Mouse (Mus musculus) myocyte (in vitro differentiated cells): ENCODE measurements around the gene Zwilch. TPM values are rescaled to one million over a fixed set of nuclear protein-coding genes. Genes with fewer than 3 reads are reported as not detected.
"Not testable (repeated sequence)": the region's sequence is repeated elsewhere in the genome, so short reads cannot be mapped to it uniquely, and the experiment has no call there.

Experiments
- H3K27me3 ChIP-seq: one replicate; pipeline ENCODE4 v1.6.1; 2011; ENCODE audit not compliant: control insufficient read depth, insufficient read depth, insufficient read length
- H3K36me3 ChIP-seq: one replicate; pipeline ENCODE4 v1.6.1; 2011; ENCODE audit not compliant: control insufficient read depth, insufficient read depth
- H3K4me2 ChIP-seq: one replicate; pipeline ENCODE4 v1.6.1; 2011; ENCODE audit warnings: low read depth, control low read depth
- H3K4me3 ChIP-seq: one replicate; pipeline ENCODE4 v1.5.1; 2011; ENCODE audit warnings: mild to moderate bottlenecking, control low read depth, moderate library complexity
- H3K79me2 ChIP-seq: one replicate; pipeline ENCODE4 v1.6.1; 2011; ENCODE audit not compliant: control insufficient read depth, insufficient read depth
- H3ac ChIP-seq: one replicate; pipeline ENCODE4 v1.6.1; 2011; ENCODE audit not compliant: control insufficient read depth, insufficient read length
- CEBPB ChIP-seq: IDR thresholded peaks from 2 replicates; pipeline ENCODE4 v1.6.1; 2011; ENCODE audit warnings: mild to moderate bottlenecking, moderate library complexity; ENCODE audit not compliant: poor library complexity, insufficient read depth, severe bottlenecking
- E2F4 ChIP-seq: IDR thresholded peaks from one replicate; pipeline ENCODE4 v1.6.1; 2011; ENCODE audit warnings: mild to moderate bottlenecking, control low read depth, moderate library complexity; ENCODE audit not compliant: insufficient read depth
- MAX ChIP-seq: IDR thresholded peaks from one replicate; pipeline ENCODE4 v1.6.1; 2011; ENCODE audit warnings: low read depth, mild to moderate bottlenecking, control low read depth
- MYOD1 ChIP-seq, 3 experiments: IDR thresholded peaks; one replicate each; pipeline ENCODE4 v1.6.1; 2011; ENCODE audit warnings: control low read depth in 2 of 3, low read depth in 2 of 3, mild to moderate bottlenecking in 2 of 3, moderate library complexity in 1 of 3; ENCODE audit not compliant: insufficient read length in 2 of 3, control insufficient read depth in 1 of 3
- MYOG ChIP-seq, 3 experiments: IDR thresholded peaks; one replicate each; pipeline ENCODE4 v1.6.1; 2011; ENCODE audit warnings: control low read depth in 2 of 3, low read depth in 2 of 3, mild to moderate bottlenecking in 2 of 3; ENCODE audit not compliant: insufficient read length in 2 of 3, control insufficient read depth in 1 of 3, insufficient read depth in 1 of 3
- POLR2A ChIP-seq: IDR thresholded peaks from one replicate; pipeline ENCODE4 v1.6.1; 2011; ENCODE audit warnings: low read depth, mild to moderate bottlenecking, control low read depth, moderate library complexity; ENCODE audit not compliant: insufficient read length
- POLR2AphosphoS2 ChIP-seq: IDR thresholded peaks from one replicate; pipeline ENCODE4 v1.6.1; 2011; ENCODE audit warnings: low read depth, control low read depth; ENCODE audit not compliant: insufficient read length
- REST ChIP-seq: IDR thresholded peaks from one replicate; pipeline ENCODE4 v1.6.1; 2011; ENCODE audit warnings: mild to moderate bottlenecking, control low read depth, moderate library complexity; ENCODE audit not compliant: insufficient read depth, insufficient read length
- SRF ChIP-seq: IDR thresholded peaks from one replicate; pipeline ENCODE4 v1.6.1; 2011; ENCODE audit warnings: low read depth; ENCODE audit not compliant: control insufficient read depth, insufficient read length
- TCF12 ChIP-seq: IDR thresholded peaks from one replicate; pipeline ENCODE4 v1.6.1; 2011; ENCODE audit warnings: mild to moderate bottlenecking, control low read depth; ENCODE audit not compliant: poor library complexity, insufficient read depth, severe bottlenecking
- TCF3 ChIP-seq: IDR thresholded peaks from one replicate; pipeline ENCODE4 v1.6.1; 2011; ENCODE audit warnings: low read depth, control low read depth; ENCODE audit not compliant: insufficient read length
- USF1 ChIP-seq: IDR thresholded peaks from one replicate; pipeline ENCODE4 v1.6.1; 2011; ENCODE audit warnings: low read depth, mild to moderate bottlenecking, control low read depth, moderate library complexity
- polyA plus RNA-seq: library from polyadenylated mRNA; unstranded; fragments of >200 nt; fragmentation: generic; extraction: Trizol; gene quantifications from one replicate; pipeline ENCODE4 v1.2.1, GENCODE M21; 2012; ENCODE audit warnings: missing spikeins

Gene Zwilch
- polyA plus RNA-seq, 1 experiment = 7.1 TPM

GRCm38 (mm10) chr9:64183295-64183694 is 10.4 kb upstream of the Zwilch start:
- H3K4me2 ChIP-seq, H3K4me3 ChIP-seq, H3ac ChIP-seq, H3K79me2 ChIP-seq, H3K27me3 ChIP-seq: not testable (repeated sequence)
- H3K36me3 ChIP-seq = peaks cover 43% of the 10 kb centered on the region
- peak; percentile 48 for TF ChIP-seq POLR2AphosphoS2

DNA sequence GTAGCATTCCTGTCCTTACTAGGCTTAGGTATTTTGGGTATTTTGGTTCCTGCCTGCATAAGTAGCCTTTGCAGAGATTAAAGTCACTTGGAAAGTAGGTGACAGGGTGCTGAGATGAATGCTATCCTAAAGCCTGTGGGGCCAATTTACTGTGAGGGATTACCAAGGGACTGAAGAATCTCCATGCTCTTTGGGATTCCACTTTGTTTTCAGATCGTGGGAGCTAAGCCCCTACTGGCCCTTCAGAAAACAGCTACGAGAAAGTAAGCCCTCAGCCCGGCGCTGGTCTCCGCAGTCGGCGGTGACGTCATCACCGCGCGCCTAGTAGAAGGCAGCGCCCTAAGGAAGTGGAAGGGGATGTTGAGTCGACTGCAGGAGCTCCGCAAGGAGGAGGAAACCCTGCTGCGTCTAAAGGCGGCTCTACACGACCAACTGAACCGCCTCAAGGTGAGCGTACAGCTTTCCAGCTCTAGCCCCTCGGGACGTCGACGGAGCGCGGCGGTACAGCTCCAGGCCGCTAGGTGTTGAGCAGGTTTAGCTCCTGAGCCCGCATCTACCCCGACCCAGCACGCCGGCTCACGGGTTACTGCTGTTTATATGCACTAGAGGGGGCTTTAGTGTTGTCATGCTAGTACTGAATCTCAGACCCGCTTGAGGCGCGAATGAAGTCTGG is 6.2 kb upstream of the Zwilch start, which contains the start of gene Snapc5:
TSS of gene Snapc5 (plus strand) at position 301 of the 673 bp plus-strand sequence.
- TF ChIP-seq TCF12 (no peak), TCF3 (no peak), POLR2AphosphoS2 (peak; percentile 93), POLR2A (peak; percentile 55), MYOG (IDR thresholded peaks at IDR 0.05; ENCODE audit: control insufficient read depth in 1 of 3, insufficient read depth in 1 of 3, insufficient read length in 2 of 3, low read depth in 2 of 3) (no peak), USF1 (no peak)
- no peak within 1 kb of the TSS for H3ac ChIP-seq
- H3K4me2 ChIP-seq = peak within 1 kb of the TSS; percentile 63
- H3K27me3 ChIP-seq = no peaks in the 10 kb centered on the region
- peaks cover 26% of the 10 kb centered on the region for H3K79me2 ChIP-seq
- peak within 1 kb of the TSS; percentile 27 for H3K4me3 ChIP-seq
- H3K36me3 ChIP-seq = peaks cover 70% of the 10 kb centered on the region

DNA sequence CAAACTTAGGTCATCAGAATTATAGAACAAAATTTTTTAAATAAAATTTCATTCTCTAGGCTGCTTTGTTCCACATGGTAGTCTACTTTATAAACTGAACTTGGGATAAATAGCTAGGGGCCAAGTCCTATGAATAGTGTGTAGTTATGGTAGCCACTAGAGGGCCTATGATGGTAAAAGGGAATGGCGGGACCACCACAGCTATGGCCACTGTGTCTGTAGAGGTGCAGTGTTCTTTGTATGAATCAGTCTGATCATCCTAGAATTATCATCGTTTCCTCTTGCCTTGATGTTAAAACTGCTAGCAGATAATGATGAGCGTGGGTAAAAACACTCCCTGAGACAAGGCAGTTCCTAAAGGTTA is 5.7 kb upstream of the Zwilch start:
- no peak overlapping the region for H3ac ChIP-seq
- no peaks in the 10 kb centered on the region for H3K27me3 ChIP-seq
- peaks cover 31% of the 10 kb centered on the region for H3K79me2 ChIP-seq
- H3K4me3 ChIP-seq = peak overlapping the region; percentile 27
- peak overlapping the region; percentile 63 for H3K4me2 ChIP-seq
- TF ChIP-seq MAX = no peak
- peak; percentile 35 for TF ChIP-seq POLR2AphosphoS2
- no peak for TF ChIP-seq MYOG (IDR thresholded peaks at IDR 0.05; ENCODE audit: control insufficient read depth in 1 of 3, insufficient read depth in 1 of 3, insufficient read length in 2 of 3, low read depth in 2 of 3)
- H3K36me3 ChIP-seq = peaks cover 70% of the 10 kb centered on the region

GRCm38 (mm10) chr9:64175378-64175777 is 2.5 kb upstream of the Zwilch start:
- peak overlapping the region; percentile 92 for H3K4me2 ChIP-seq
- H3K27me3 ChIP-seq = no peaks in the 10 kb centered on the region
- peak overlapping the region; percentile 99 for H3K4me3 ChIP-seq
- H3K36me3 ChIP-seq = peaks cover 49% of the 10 kb centered on the region
- H3K79me2 ChIP-seq = peaks cover 57% of the 10 kb centered on the region
- no peak for TF ChIP-seq POLR2AphosphoS2
- TF ChIP-seq MYOG (IDR thresholded peaks at IDR 0.05; ENCODE audit: control insufficient read depth in 1 of 3, insufficient read depth in 1 of 3, insufficient read length in 2 of 3, low read depth in 2 of 3) = no peak
- TF ChIP-seq MAX = no peak
- no peak for TF ChIP-seq USF1
- no peak for TF ChIP-seq CEBPB
- TF ChIP-seq POLR2A = no peak
- no peak for TF ChIP-seq TCF3
- no peak for TF ChIP-seq SRF
- no peak for TF ChIP-seq E2F4
- H3ac ChIP-seq = no peak overlapping the region

GRCm38 (mm10) chr9:64174766-64175165 is 1.9 kb upstream of the Zwilch start:
- peak overlapping the region; percentile 92 for H3K4me2 ChIP-seq
- no peak for TF ChIP-seq CEBPB
- no peak for TF ChIP-seq POLR2AphosphoS2
- TF ChIP-seq MAX = no peak
- no peak for TF ChIP-seq MYOG (IDR thresholded peaks at IDR 0.05; ENCODE audit: control insufficient read depth in 1 of 3, insufficient read depth in 1 of 3, insufficient read length in 2 of 3, low read depth in 2 of 3)
- H3K27me3 ChIP-seq = no peaks in the 10 kb centered on the region
- no peak overlapping the region for H3ac ChIP-seq
- H3K4me3 ChIP-seq = peak overlapping the region; percentile 99
- peaks cover 45% of the 10 kb centered on the region for H3K36me3 ChIP-seq
- peaks cover 57% of the 10 kb centered on the region for H3K79me2 ChIP-seq

DNA sequence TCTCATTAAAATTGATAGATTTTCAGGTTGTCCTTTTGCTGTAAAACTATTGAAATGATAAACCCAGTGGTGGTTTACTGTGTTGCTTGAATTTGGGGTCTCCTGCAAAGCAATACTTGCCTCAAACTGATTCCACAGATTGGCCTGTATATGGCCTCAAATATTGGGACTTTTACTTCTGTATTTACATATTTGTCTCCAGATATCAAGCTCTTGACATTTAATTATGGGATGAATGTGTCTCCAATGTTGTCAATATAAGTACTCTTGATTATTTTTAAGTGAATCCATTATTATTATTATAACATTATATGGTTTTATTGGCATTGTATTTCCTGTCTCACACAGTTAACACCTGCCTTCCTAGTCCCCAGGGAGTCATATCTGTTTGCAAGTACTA is 1.4 kb upstream of the Zwilch start:
- Histone ChIP-seq H3K4me2 (peak overlapping the region; percentile 92), H3ac (no peak overlapping the region), H3K36me3 (peaks cover 45% of the 10 kb centered on the region), H3K79me2 (peaks cover 57% of the 10 kb centered on the region), H3K27me3 (no peaks in the 10 kb centered on the region), H3K4me3 (peak overlapping the region; percentile 99)
- TF ChIP-seq TCF3 (no peak), MAX (no peak), POLR2AphosphoS2 (no peak), USF1 (no peak), POLR2A (no peak), CEBPB (no peak), MYOD1 (IDR thresholded peaks at IDR 0.05; ENCODE audit: control insufficient read depth in 1 of 3, insufficient read length in 2 of 3, low read depth in 2 of 3) (no peak), E2F4 (no peak), SRF (no peak), MYOG (IDR thresholded peaks at IDR 0.05; ENCODE audit: control insufficient read depth in 1 of 3, insufficient read depth in 1 of 3, insufficient read length in 2 of 3, low read depth in 2 of 3) (no peak), TCF12 (no peak), REST (no peak)
